Mouse (Mus musculus) kidney, adult 2 months (tissue): ENCODE measurements around the gene Prr5l. TPM values are rescaled to one million over a fixed set of nuclear protein-coding genes. Genes with fewer than 3 reads are reported as not detected.

Experiments used
- DNase-seq: peaks from one replicate; pipeline ENCODE4 v3.0.0; 2021
- H3K27ac ChIP-seq: fragments of 200-500 bp; 2 replicates; pipeline ENCODE4 v1.5.1; 2012; ENCODE audit warnings: low read depth, low read length, control low read depth, inconsistent platforms; ENCODE audit not compliant: insufficient read depth
- H3K27me3 ChIP-seq: fragments of 200-500 bp; replicated peaks from 2 replicates; pipeline ENCODE4 v1.6.1; 2012; ENCODE audit warnings: mild to moderate bottlenecking, moderate library complexity, low read length, inconsistent platforms; ENCODE audit not compliant: control insufficient read depth, insufficient read depth
- H3K36me3 ChIP-seq: fragments of 200-500 bp; 2 replicates; pipeline ENCODE4 v1.6.1; 2012; ENCODE audit warnings: mild to moderate bottlenecking, moderate library complexity, low read length, inconsistent platforms; ENCODE audit not compliant: control insufficient read depth, insufficient read depth
- H3K4me1 ChIP-seq: fragments of 200-500 bp; 2 replicates; pipeline ENCODE4 v1.6.1; 2011; ENCODE audit warnings: low read length; ENCODE audit not compliant: control insufficient read depth, insufficient read depth
- H3K4me3 ChIP-seq: fragments of 200-500 bp; 2 replicates; pipeline ENCODE4 v1.5.1; 2011; ENCODE audit warnings: mild to moderate bottlenecking, low read depth, low read length, control low read depth; ENCODE audit not compliant: insufficient read depth
- CTCF ChIP-seq: fragments of 200-500 bp; conservative IDR thresholded peaks from 2 replicates; pipeline ENCODE4 v1.5.1; 2011; ENCODE audit warnings: low read depth, mild to moderate bottlenecking, control low read depth, low read length, moderate library complexity, mixed read lengths; ENCODE audit not compliant: insufficient read depth, insufficient read length
- POLR2A ChIP-seq: fragments of 200-500 bp; IDR thresholded peaks from one replicate; pipeline ENCODE4 v1.6.1; 2011; ENCODE audit warnings: low read depth, low read length, control low read depth
- WGBS: fragments of 180-500 bp; shearing (Covaris S2); methylation state at CpG from one replicate; pipeline ENCODE4 v1.1.7; 2018; 5-methylcytosine and 5-hydroxymethylcytosine counted together
- polyA plus RNA-seq: library from polyadenylated mRNA; depleted of rRNA; stranded (reverse); fragments of >200 nt; gene quantifications from 2 replicates; pipeline ENCODE4 v1.2.3, GENCODE M21; 2012

Prr5l gene
- polyA plus RNA-seq, 1 experiment: 7.5 TPM

GRCm38 (mm10) chr2:101896425-101897204 is 13.8 kb upstream of the Prr5l start:
- Histone ChIP-seq H3K36me3 (peaks cover 1% of the 10 kb centered on the region; the same call in 1 of the 2 replicates), H3K27me3 (no peaks in the 10 kb centered on the region), H3K4me1 (0 out of 2 replicates have a peak, but pooled peaks cover 3% of the 10 kb centered on the region), H3K4me3 (no peak overlapping the region), H3K27ac (no peak overlapping the region)
- WGBS: 62% methylated on average over 10 of the region's 10 CpGs
- DNase-seq: no peak
- TF ChIP-seq POLR2A: no peak
- TF ChIP-seq CTCF: no peak

- TF ChIP-seq CTCF (no peak), POLR2A (no peak)
Measured at GRCm38 (mm10) chr2:101894126-101894525, 11.3 kb upstream of the Prr5l start.

GRCm38 (mm10) chr2:101891143-101891542 is 8.3 kb upstream of the Prr5l start:
- TF ChIP-seq CTCF (no peak), POLR2A (no peak)
- WGBS: 36% methylated on average over 7 of the region's 7 CpGs
- H3K4me1 ChIP-seq: peaks cover 8% of the 10 kb centered on the region; the same call in 1 of the 2 replicates
- H3K27me3 ChIP-seq: no peaks in the 10 kb centered on the region
- no peak overlapping the region for H3K4me3 ChIP-seq
- no peaks in the 10 kb centered on the region for H3K36me3 ChIP-seq
- no peak overlapping the region for H3K27ac ChIP-seq
- no peak for DNase-seq

More at GRCm38 (mm10) chr2:101894126-101894525, 11.3 kb upstream of the Prr5l start:
- H3K36me3 ChIP-seq: peaks cover 1% of the 10 kb centered on the region; the same call in 1 of the 2 replicates
- 0 out of 2 replicates have a peak, but pooled peaks cover 3% of the 10 kb centered on the region for H3K4me1 ChIP-seq
- 68% methylated on average over 3 of the region's 3 CpGs for WGBS
- no peak overlapping the region for H3K27ac ChIP-seq
- H3K27me3 ChIP-seq: no peaks in the 10 kb centered on the region
- H3K4me3 ChIP-seq: no peak overlapping the region
- peak; percentile 62 for DNase-seq

- Histone ChIP-seq H3K27ac (no peak overlapping the region), H3K4me1 (peaks cover 5% of the 10 kb centered on the region; the same call in 1 of the 2 replicates), H3K27me3 (no peaks in the 10 kb centered on the region), H3K4me3 (no peak overlapping the region), H3K36me3 (no peaks in the 10 kb centered on the region)
- no peak for DNase-seq
- no peak for TF ChIP-seq CTCF
- no peak for TF ChIP-seq POLR2A
- 75% methylated on average over 8 of the region's 8 CpGs for WGBS
Measured at GRCm38 (mm10) chr2:101888886-101889285, 6.1 kb upstream of the Prr5l start.

GRCm38 (mm10) chr2:101885768-101886438 is 3.1 kb upstream of the Prr5l start, which contains the start of gene Commd9:
TSS of gene Commd9 (plus strand) at chr2:101886247.
- H3K27ac ChIP-seq: peak within 1 kb of the TSS; percentile 28; the same call in 1 of the 2 replicates

GRCm38 (mm10) chr2:101884286-101884685 is 1.5 kb upstream of the Prr5l start:
- TF ChIP-seq CTCF (no peak), POLR2A (no peak)
- 61% methylated on average over 2 of the region's 2 CpGs for WGBS
- Histone ChIP-seq H3K36me3 (no peaks in the 10 kb centered on the region), H3K27ac (no peak overlapping the region), H3K4me3 (no peak overlapping the region), H3K27me3 (no peaks in the 10 kb centered on the region), H3K4me1 (peaks cover 5% of the 10 kb centered on the region; the same call in 1 of the 2 replicates)
- DNase-seq: peak; percentile 27

More at GRCm38 (mm10) chr2:101885768-101886438, 3.1 kb upstream of the Prr5l start, which contains the start of gene Commd9:
- Histone ChIP-seq H3K4me3 (peak within 1 kb of the TSS; percentile 93), H3K36me3 (no peaks in the 10 kb centered on the region), H3K4me1 (peaks cover 5% of the 10 kb centered on the region; the same call in 1 of the 2 replicates), H3K27me3 (no peaks in the 10 kb centered on the region)
- peak; percentile 97 for DNase-seq
- 11% methylated on average over 22 of the region's 22 CpGs for WGBS
- peak; percentile 47 for TF ChIP-seq POLR2A
- TF ChIP-seq CTCF: no peak

GRCm38 (mm10) chr2:101881471-101882162 is 1.2 kb downstream of the Prr5l start:
- WGBS: 85% methylated on average over 9 of the region's 9 CpGs
- H3K27me3 ChIP-seq: no peaks in the 10 kb centered on the region
- TF ChIP-seq POLR2A (no peak), CTCF (no peak)
- H3K4me1 ChIP-seq: no peaks in the 10 kb centered on the region
- H3K36me3 ChIP-seq: no peaks in the 10 kb centered on the region
- no peak overlapping the region for H3K4me3 ChIP-seq
- H3K27ac ChIP-seq: no peak overlapping the region
- no peak for DNase-seq
